Mouse (Mus musculus) lung, postnatal 25 days (tissue): ENCODE measurements around the gene Tusc2.
A peak's percentile ranks its signal among the peaks of the same experiment; 100 is the strongest.
"Not testable (repeated sequence)": the region's sequence is repeated elsewhere in the genome, so short reads cannot be mapped to it uniquely, and the experiment has no call there.

Experiments
- DNase-seq: peaks from one replicate; pipeline ENCODE4 v3.0.0; 2022; ENCODE audit warnings: low spot score

Tusc2 gene

GRCm38 (mm10) chr9:107545199-107545598 lies 17.9 kb upstream of the Tusc2 start:
- DNase-seq: no peak

DNA sequence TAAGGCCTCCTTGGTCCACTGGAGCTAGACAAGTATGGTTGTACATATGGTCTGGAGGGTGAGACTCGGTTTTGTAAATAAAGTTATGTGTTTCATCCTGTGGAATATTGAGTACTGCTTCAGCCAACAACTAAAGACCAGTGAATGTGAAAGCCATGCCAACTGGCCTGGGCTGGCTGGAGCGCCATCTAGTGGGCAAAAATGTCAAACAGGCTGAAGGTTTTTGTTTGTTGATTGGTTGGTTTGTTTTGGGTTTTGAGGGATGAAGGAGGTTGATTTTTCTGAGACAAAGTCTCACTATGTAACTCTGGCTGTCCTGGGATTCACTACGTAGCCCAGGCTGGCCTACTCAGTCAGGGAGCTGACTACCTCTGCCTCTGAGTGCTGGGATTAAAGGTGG lies 17.5 kb upstream of the Tusc2 start:
- DNase-seq: peak; percentile 76

- DNase-seq: peak; percentile 91
Observed at GRCm38 (mm10) chr9:107547026-107547425, 16.0 kb upstream of the Tusc2 start, which contains the start of gene Zmynd10. Gene Zmynd10, plus strand, starts transcription at chr9:107547298.

DNA sequence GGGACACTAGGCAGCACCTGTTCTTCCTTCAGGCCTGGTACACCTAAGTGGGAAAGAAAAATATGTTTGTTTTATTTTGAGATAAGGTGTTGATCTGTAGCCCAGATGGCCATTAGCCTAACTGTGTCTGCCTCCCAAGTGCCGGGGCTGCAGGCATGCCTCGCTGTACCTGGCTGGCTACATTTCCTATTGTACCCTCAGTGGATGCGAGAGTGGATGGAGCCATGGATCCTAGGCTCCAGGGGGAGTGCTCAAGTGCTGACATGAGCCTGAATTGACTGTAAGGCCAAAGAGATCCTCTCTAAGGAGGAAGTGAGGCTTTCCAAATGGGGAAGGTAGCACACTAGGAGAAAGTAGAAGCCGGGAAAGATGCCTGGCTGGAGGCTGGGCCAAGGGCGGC lies 15.1 kb upstream of the Tusc2 start:
- DNase-seq: no peak

- DNase-seq: no peak
Observed at GRCm38 (mm10) chr9:107548820-107549219, 14.2 kb upstream of the Tusc2 start.

DNA sequence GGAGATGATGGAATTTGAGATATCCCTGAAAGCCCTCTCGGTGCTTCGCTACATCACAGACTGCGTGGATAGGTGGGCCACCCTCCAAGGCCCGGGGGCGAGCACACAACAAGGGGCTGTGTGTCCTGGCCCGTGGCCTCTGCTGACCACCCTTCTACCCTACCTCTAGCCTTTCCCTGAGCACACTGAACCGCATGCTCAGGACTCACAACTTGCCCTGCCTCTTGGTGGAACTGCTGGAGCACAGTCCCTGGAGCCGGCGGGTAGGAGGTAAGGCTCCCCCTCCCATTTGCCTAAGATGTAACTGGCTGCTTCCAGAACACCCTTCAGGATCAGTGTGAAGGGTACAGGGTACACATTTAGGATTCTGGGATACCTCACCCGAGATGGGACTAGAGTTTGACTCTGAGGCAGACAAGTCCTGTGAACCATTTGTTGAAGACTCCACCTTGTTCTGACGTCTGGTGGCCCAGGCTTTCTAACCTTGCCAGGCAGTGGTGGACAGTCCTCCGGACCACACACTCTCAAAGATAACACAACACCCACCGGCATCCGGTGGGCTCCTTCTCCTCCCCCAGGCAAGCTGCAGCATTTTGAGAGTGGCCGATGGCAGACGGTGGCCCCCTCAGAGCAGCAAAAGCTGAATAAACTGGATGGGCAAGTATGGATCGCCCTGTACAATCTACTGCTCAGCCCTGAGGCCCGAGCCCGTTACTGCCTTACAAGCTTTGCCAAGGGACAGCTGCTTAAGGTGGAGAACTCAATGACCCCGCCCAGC lies 13.6 kb upstream of the Tusc2 start:
- DNase-seq: no peak

DNA sequence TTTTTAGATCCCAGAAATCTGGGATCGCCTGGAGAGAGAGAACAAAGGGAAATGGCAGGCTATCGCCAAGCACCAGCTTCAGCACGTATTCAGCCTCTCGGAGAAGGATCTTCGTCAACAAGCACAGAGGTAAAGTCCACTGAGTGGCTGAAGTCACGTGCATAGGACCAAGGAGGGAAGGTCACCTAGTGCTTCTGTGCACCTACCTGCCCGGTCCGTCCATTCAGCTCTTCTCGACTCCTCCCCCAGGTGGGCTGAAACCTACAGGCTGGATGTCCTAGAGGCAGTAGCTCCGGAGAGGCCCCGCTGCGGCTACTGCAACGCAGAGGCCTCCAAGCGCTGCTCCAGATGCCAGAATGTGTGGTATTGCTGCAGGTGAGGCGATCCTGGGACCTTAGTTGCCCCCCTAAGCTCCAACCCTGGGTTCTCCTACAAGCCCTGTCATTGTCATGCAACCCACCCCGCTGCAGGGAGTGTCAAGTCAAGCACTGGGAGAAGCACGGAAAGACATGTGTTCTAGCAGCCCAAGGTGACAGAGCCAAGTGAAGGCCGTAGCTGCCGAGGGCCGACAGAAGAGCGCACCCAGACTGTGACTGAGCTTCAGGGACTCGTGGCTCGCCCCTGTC lies 12.5 kb upstream of the Tusc2 start:
- peak; percentile 38 for DNase-seq

DNA sequence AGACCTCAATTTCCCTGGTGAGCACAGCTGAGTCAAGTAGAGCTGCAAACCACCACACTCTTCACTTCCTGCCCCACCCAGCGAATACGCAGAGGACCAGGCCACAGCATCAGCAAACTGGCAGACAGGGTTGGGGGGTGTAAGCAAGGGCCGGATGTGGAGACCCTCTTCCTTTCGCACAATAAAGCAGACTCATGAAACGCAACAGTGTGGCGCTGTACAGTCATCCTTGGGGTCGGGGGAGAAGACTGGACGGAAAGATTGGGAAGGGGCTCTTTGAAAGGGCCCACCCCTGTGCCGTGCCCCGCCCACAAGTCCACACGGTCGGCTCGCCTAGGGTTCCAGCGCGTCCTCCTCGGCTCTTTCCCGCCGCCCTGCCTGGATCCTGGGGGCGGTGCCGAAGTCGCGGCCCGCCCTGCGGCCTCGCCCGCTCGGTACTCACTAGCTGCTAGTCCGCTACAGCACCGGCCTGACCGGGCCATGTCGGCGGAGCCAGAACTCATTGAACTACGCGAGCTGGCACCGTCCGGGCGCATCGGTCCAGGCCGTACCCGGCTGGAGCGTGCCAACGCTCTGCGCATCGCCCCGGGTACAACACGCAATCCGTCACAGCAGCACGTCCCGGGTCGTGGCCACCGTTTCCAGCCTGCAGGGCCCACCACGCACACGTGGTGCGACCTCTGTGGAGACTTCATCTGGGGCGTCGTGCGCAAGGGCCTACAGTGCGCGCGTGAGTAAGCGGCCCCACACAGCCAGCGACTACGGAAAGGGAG lies 11.8 kb upstream of the Tusc2 start, which contains the start of gene Rassf1:
TSS of gene Rassf1 (plus strand) at position 439 of the 773 bp plus-strand sequence.
- DNase-seq: peak; percentile 66

DNA sequence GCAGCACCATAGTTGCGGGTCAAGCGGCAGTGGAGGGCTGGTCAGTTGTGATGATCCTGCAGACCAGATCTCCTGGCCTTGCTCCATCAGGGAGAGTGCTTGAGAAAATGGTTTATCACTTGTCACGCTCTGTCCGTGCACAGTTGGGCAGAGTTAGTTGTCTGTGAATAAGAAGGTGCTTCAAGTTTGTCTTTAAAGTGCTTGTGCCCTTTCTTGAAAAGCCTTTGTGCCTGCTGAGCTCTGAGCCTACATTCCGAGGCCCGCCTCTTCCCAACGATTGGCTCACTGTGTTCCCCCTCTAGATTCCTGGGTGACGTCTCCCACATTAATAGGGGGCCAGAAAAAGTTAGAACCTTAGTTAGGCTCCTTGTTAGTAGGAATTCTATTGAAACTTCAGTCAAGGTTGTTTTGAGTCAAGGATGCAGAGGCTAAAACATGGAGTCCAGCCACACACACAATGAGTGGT lies 11.1 kb upstream of the Tusc2 start:
- no peak for DNase-seq

- no peak for DNase-seq
Observed at GRCm38 (mm10) chr9:107552690-107553393, 10.2 kb upstream of the Tusc2 start.

GRCm38 (mm10) chr9:107553541-107554318 lies 9.3 kb upstream of the Tusc2 start:
- DNase-seq: no peak

DNA sequence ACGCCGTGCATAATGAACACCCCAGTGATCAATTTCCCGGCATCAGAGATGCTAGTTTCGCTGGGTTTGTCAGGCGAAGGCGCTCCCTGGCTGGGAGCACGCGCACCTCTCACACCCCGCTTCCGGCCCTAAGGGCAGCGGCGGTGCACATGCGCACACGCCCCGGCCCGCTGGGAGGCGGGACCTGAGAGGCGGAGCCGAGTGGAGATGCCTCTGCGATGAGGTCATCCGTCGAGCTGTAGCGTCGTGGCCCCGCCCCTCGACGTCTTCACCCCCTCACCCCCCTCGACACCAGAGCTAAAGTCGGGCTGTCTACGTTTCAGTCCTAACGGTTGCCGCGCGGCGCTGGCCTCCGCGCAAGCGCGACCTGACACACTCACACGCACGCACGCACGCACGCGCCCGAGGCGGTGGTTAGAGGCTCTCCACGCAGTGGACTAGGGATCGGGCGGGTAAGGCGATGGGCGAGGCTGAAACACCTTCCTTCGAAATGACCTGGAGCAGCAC lies 8.7 kb upstream of the Tusc2 start:
- peak; percentile 95 for DNase-seq

- DNase-seq: peak; percentile 82
Observed at GRCm38 (mm10) chr9:107555031-107555457, 8.0 kb upstream of the Tusc2 start.

DNA sequence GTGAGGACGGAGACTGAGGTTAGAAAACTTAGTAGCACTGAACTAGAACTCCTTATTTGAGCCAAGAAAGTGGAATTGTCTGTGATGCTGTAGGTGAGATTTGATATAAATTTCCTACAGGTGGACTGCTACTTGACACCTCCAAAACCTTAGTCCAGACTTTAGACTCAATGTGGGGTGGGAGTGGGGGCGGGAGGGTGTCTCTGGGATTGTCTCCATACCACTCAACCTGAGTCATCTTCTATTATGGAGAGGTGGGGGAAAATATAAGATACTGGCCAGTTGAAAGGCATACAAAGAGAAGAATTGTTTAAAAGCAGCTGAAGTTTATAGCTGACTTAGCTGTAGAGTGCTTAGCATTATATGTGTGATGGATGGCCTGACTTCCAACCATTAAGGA lies 7.4 kb upstream of the Tusc2 start:
- no peak for DNase-seq

DNA sequence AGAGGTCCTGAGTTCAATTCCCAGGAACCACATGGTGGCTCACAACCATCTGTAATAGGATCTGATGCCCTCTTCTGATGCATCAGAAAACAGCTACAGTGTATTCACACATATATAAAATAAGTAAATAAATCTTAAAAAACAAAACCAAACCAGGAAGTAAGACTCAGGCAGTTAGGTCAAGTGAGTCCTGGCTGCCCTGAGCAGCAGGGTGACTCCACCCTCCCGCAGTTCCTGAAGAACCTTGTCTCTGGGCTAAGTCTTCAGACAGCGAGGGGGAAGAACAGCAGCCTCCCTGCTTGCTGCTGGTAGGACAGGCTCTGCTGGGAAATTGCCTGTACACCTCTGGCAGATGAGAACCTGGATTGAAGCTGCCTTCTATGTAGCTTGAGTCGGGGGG lies 6.7 kb upstream of the Tusc2 start:
- DNase-seq: no peak

DNA sequence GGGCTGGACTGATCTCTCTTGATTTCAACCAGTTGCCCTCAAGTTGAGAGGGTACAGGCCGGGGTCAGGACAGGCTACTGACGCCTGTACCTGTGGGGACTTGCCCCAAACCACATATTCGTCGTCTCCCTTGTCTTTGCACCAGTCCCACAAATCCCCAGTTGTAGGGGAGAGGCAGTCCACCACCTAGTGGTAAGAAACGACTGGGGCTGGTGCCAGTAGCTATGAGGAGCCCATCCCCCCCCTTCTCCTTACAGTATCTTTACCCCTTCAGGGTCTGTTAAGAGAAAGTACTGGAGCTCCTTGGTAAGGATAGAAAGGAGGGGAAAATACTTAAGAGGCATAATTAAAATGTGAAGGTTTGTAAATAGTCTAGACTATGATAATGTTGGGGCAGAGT lies 2.5 kb downstream of the Tusc2 start:
- DNase-seq: not testable (repeated sequence)

GRCm38 (mm10) chr9:107566041-107566709 lies 3.1 kb downstream of the Tusc2 start:
- DNase-seq: peak; percentile 92

GRCm38 (mm10) chr9:107566855-107567254 lies 3.8 kb downstream of the Tusc2 start:
- peak; percentile 86 for DNase-seq

- DNase-seq: peak; percentile 62
Observed at GRCm38 (mm10) chr9:107567702-107568319, 4.8 kb downstream of the Tusc2 start, which contains the start of gene Hyal2. Gene Hyal2, plus strand, starts transcription at chr9:107567945.
